Mouse (Mus musculus): ENCODE measurements around the gene Zfyve19. TPM values are rescaled to one million over a fixed set of nuclear protein-coding genes. Genes with fewer than 3 reads are reported as not detected.

The Zfyve19 gene
- polyA plus RNA-seq, 1 experiment, result 46.7 TPM

DNA sequence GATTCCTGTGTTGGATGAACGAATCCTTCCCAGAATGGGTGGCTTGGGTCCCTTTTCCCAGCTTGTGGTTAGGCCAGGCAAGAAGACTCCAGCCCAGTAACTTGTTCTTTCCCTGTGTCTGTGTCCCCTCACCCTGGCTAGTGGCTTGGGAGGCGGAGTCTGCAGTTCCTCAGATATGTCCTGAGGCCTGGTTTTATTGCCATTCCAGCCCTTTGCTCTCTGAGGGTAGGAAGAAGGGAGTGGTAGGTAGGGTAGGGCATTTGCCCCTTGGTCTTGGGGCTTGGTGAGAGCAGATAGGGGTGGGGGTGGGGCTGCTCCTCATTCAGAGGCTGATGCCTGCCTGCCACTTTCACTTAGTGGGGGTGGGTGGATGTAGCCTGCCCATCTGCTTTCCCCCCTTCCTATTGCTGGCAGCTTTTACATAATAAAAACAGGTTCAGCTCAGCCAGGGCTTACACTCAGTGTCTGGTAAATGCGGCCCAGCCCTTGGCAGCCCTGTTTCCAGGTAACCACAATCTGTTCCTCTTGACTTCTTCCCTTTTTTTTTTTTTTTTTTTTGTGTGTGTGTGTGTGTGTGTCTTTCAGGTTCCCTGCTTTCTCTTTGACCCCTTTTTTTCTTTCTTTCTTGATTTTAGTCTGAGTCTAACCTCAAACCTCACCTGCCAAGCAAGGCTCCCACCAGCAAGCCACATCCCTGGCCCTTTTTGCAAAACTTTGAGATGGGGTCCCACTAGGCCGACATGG, 31.8 kb downstream of the Zfyve19 start:
- 16% methylated on average over 4 of the region's 4 CpGs for WGBS
- TF ChIP-seq POLR2A (IDR thresholded peaks at IDR 0.05; ENCODE audit: low read depth, low read length) (peak; percentile 86; the same call in 1 of the 2 replicates), CTCF (IDR thresholded peaks at IDR 0.05; ENCODE audit: extremely low read depth, insufficient read length, insufficient replicate concordance, low read depth, low read length) (no peak)
- Histone ChIP-seq H3K36me3 (ENCODE audit: control insufficient read depth, insufficient read depth, low read length) (peaks cover 39% of the 10 kb centered on the region), H3K27ac (ENCODE audit: insufficient read depth, low read depth, low read length) (peak overlapping the region; percentile 96), H3K4me3 (ENCODE audit: low read depth, low read length) (peak overlapping the region; percentile 83), H3K4me1 (ENCODE audit: control insufficient read depth, insufficient read depth, insufficient read length, low read length) (peaks cover 22% of the 10 kb centered on the region), H3K27me3 (ENCODE audit: control insufficient read depth, insufficient read depth, low read length) (no peaks in the 10 kb centered on the region)

DNA sequence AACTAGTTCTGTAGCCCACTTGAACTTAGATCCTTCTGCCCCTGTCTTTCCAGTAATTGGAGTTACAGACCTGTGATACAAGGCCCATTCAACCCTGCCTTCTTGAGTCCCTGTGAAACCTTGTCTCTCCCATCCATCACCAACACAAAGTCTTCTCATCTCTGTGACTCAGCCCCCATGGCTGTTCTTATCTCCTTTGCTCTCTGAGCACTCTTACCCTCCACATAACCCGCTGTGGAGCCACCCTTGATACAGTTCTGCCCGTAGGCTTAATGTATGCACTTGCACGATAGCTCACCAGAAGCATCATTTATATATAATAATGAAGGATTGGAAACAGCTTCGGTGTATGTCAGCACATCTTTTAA, 32.4 kb downstream of the Zfyve19 start:
- TF ChIP-seq CTCF (IDR thresholded peaks at IDR 0.05; ENCODE audit: extremely low read depth, insufficient read length, insufficient replicate concordance, low read depth, low read length) (no peak), POLR2A (IDR thresholded peaks at IDR 0.05; ENCODE audit: low read depth, low read length) (no peak)
- Histone ChIP-seq H3K27me3 (ENCODE audit: control insufficient read depth, insufficient read depth, low read length) (no peaks in the 10 kb centered on the region), H3K36me3 (ENCODE audit: control insufficient read depth, insufficient read depth, low read length) (peaks cover 44% of the 10 kb centered on the region), H3K27ac (ENCODE audit: insufficient read depth, low read depth, low read length) (peak overlapping the region; percentile 87), H3K4me3 (ENCODE audit: low read depth, low read length) (peak overlapping the region; percentile 49), H3K4me1 (ENCODE audit: control insufficient read depth, insufficient read depth, insufficient read length, low read length) (peaks cover 20% of the 10 kb centered on the region)
- WGBS, result 51% methylated on average over 4 of the region's 4 CpGs

DNA sequence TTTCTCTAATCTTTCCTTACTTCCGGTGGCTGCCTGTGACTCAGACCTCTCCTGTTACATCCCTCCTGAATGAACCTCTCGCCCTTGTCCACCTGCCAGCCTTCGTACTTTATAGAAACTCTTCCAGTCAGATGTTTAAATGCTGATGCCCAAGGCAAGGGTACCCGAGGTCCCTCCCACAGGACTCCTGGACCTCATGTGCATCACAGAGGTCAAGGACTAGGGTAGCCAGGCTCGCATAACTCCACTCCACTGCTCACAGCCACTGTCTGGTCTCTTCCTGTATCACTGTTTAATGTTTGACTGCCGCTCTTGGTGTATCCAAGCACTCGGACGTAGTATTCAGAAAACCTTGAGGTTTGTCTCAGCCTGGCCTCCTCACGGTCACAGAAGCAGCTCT, 34.1 kb downstream of the Zfyve19 start:
- WGBS, result 21% methylated on average over 9 of the region's 9 CpGs
- H3K27ac ChIP-seq (ENCODE audit: insufficient read depth, low read depth, low read length), result peak overlapping the region; percentile 87
- peak overlapping the region; percentile 34 for H3K4me3 ChIP-seq (ENCODE audit: low read depth, low read length)

DNA sequence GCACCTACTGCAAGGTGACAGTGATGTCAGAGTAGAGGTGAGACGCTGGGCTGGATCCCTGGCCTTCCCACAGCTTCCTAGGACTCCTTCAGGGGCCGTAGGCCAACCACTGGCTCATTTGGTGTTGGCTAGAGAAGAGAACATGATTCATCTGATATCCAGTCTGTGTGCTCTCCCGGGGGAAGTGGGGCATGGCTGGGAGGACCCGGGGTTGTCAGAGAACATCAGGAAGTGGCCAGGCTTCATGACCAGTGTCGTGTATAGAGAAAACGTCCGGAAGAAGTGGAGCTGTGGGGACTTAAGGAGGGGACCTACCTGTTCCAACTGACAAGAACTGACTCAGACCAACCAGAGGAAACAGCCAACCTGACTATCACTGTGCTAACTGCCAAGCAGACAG, 36.8 kb downstream of the Zfyve19 start:
- 77% methylated on average over 7 of the region's 7 CpGs for WGBS
- TF ChIP-seq POLR2A (IDR thresholded peaks at IDR 0.05; ENCODE audit: low read depth, low read length), result no peak
- no peak for TF ChIP-seq CTCF (IDR thresholded peaks at IDR 0.05; ENCODE audit: extremely low read depth, insufficient read length, insufficient replicate concordance, low read depth, low read length)
- Histone ChIP-seq H3K36me3 (ENCODE audit: control insufficient read depth, insufficient read depth, low read length) (peaks cover 76% of the 10 kb centered on the region), H3K27me3 (ENCODE audit: control insufficient read depth, insufficient read depth, low read length) (no peaks in the 10 kb centered on the region), H3K4me3 (ENCODE audit: low read depth, low read length) (no peak overlapping the region), H3K27ac (ENCODE audit: insufficient read depth, low read depth, low read length) (no peak overlapping the region), H3K4me1 (ENCODE audit: control insufficient read depth, insufficient read depth, insufficient read length, low read length) (peaks cover 22% of the 10 kb centered on the region)

More for the DNA sequence above, 34.1 kb downstream of the Zfyve19 start:
- Histone ChIP-seq H3K36me3 (ENCODE audit: control insufficient read depth, insufficient read depth, low read length) (peaks cover 61% of the 10 kb centered on the region), H3K4me1 (ENCODE audit: control insufficient read depth, insufficient read depth, insufficient read length, low read length) (peaks cover 20% of the 10 kb centered on the region), H3K27me3 (ENCODE audit: control insufficient read depth, insufficient read depth, low read length) (no peaks in the 10 kb centered on the region)
- no peak for TF ChIP-seq CTCF (IDR thresholded peaks at IDR 0.05; ENCODE audit: extremely low read depth, insufficient read length, insufficient replicate concordance, low read depth, low read length)
- no peak; the same call in 1 of the 2 replicates for TF ChIP-seq POLR2A (IDR thresholded peaks at IDR 0.05; ENCODE audit: low read depth, low read length)

DNA sequence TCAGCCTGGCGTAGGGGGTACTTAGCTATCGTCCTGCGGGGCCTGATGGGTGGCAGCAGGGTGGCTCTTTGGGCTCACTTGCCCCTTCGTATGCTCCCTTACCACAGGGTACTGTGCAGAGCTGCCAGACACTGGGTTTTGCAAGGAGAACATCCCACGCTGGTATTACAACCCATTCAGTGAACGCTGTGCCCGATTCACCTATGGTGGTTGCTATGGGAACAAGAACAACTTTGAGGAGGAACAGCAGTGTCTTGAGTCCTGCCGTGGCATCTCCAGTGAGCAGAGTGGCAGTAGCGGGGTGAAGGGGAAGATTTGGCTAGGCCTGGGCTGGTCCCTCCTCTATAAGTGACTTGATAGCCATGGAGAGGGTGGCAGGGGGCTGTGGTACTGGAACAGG, 39.5 kb downstream of the Zfyve19 start:
- 83% methylated on average over 9 of the region's 9 CpGs for WGBS
- H3K36me3 ChIP-seq (ENCODE audit: control insufficient read depth, insufficient read depth, low read length), result peaks cover 62% of the 10 kb centered on the region
- H3K27ac ChIP-seq (ENCODE audit: insufficient read depth, low read depth, low read length), result no peak overlapping the region
- no peak overlapping the region for H3K4me3 ChIP-seq (ENCODE audit: low read depth, low read length)
- no peak for TF ChIP-seq CTCF (IDR thresholded peaks at IDR 0.05; ENCODE audit: extremely low read depth, insufficient read length, insufficient replicate concordance, low read depth, low read length)
- no peaks in the 10 kb centered on the region for H3K27me3 ChIP-seq (ENCODE audit: control insufficient read depth, insufficient read depth, low read length)
- H3K4me1 ChIP-seq (ENCODE audit: control insufficient read depth, insufficient read depth, insufficient read length, low read length), result peaks cover 20% of the 10 kb centered on the region

DNA sequence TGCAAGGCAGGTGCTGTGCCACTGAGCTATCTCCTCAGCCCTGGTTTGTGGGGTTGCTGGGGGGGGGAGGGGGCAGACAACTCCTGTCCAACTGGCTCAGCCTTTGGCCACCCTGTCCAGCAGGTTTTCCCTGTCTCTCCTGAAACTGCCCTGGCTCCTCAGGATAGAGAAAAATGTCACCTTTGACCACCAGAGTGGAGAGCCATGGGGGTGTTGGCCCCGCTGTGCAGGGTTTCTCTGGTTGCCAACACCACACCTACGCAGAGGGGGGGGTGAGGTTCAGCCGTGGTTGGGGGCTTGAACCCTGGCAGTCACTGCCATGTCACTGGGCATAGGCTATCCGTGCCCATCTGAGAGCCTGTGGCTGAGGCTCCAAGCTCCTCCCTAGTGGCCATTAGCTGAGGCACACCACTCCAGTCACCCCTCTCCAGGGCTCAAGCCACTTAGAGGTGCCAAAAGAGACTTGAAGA, 41.2 kb downstream of the Zfyve19 start:
- peak overlapping the region; percentile 36; the same call in 1 of the 2 replicates for H3K27ac ChIP-seq (ENCODE audit: insufficient read depth, low read depth, low read length)
- TF ChIP-seq CTCF (IDR thresholded peaks at IDR 0.05; ENCODE audit: extremely low read depth, insufficient read length, insufficient replicate concordance, low read depth, low read length) (no peak), POLR2A (IDR thresholded peaks at IDR 0.05; ENCODE audit: low read depth, low read length) (no peak)
- no peaks in the 10 kb centered on the region for H3K27me3 ChIP-seq (ENCODE audit: control insufficient read depth, insufficient read depth, low read length)
- H3K36me3 ChIP-seq (ENCODE audit: control insufficient read depth, insufficient read depth, low read length), result peaks cover 49% of the 10 kb centered on the region
- WGBS, result 24% methylated on average over 4 of the region's 4 CpGs
- peaks cover 11% of the 10 kb centered on the region; the same call in 1 of the 2 replicates for H3K4me1 ChIP-seq (ENCODE audit: control insufficient read depth, insufficient read depth, insufficient read length, low read length)
- no peak overlapping the region for H3K4me3 ChIP-seq (ENCODE audit: low read depth, low read length)

DNA sequence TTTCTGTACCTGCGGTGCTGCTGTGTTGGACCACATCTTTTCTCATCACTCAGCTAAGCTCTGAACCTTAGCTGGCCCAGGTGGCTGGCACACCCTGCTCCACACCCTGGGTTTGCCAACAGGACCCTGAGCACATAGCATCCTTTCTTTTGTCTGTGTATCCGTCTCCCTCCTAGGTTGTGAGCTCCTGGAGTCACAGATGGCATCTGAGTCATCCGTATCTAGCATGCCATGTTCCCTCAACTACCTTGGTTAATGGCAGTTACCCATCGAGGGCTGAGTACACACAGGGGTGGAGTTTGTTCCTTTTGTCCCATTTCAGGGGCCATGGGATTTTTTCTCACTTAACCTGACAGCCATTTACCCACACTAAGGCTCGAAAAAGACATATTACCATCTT, 42.0 kb downstream of the Zfyve19 start:
- Histone ChIP-seq H3K36me3 (ENCODE audit: control insufficient read depth, insufficient read depth, low read length) (peaks cover 42% of the 10 kb centered on the region), H3K27ac (ENCODE audit: insufficient read depth, low read depth, low read length) (peak overlapping the region; percentile 36), H3K27me3 (ENCODE audit: control insufficient read depth, insufficient read depth, low read length) (no peaks in the 10 kb centered on the region), H3K4me1 (ENCODE audit: control insufficient read depth, insufficient read depth, insufficient read length, low read length) (peaks cover 11% of the 10 kb centered on the region; the same call in 1 of the 2 replicates), H3K4me3 (ENCODE audit: low read depth, low read length) (no peak overlapping the region)
- 34% methylated on average over 5 of the region's 5 CpGs for WGBS
- TF ChIP-seq CTCF (IDR thresholded peaks at IDR 0.05; ENCODE audit: extremely low read depth, insufficient read length, insufficient replicate concordance, low read depth, low read length), result no peak
- no peak for TF ChIP-seq POLR2A (IDR thresholded peaks at IDR 0.05; ENCODE audit: low read depth, low read length)

Measured in small intestine, adult 2 months (tissue).